Mouse (Mus musculus): ENCODE measurements around the gene Auts2. TPM values are rescaled to one million over a fixed set of nuclear protein-coding genes. Genes with fewer than 3 reads are reported as not detected.

The Auts2 gene
- polyA plus RNA-seq, 1 experiment, result 0.55 TPM

DNA sequence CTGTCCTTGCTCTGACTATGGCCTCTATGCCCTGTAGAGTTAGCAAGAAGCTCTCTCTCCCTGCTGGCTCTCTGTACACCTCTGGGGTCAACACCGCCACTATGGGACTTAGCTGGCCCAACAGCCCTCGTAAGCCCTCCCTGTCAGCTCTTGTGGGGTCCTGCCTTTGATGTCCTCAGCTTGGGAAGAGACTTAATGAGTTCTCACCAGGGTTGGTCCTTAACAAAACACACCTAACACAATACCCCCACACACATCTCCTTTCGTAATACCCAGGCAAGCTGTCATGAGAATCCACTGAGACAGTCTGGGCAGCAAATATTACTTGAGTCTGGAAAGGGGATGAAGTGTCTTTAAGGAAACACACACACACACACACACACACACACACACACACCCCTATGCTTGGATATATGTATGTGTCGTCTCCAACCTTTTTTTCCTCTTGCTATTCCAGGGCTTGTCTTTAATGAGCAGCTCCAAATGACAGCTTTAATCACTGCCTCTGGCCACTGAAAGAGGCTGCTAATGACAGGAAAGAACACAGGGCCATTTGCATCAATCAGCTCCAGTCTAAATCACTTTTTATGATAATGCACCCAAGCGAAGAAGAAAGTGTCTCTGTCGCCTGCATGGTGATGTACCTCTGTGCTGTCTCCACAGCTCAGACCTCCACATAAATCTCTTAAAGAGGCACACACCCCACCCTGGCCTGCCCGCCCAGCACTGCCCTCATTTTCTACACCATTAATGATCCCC, 941.0 kb downstream of the Auts2 start:
- Histone ChIP-seq H3K4me1 (ENCODE audit: control insufficient read depth, insufficient read depth, low read length) (no peaks in the 10 kb centered on the region), H3K4me3 (ENCODE audit: insufficient read depth, low read length) (no peak overlapping the region), H3K27ac (ENCODE audit: insufficient read depth, low read depth, low read length) (no peak overlapping the region)
- TF ChIP-seq POLR2A (IDR thresholded peaks at IDR 0.05; ENCODE audit: borderline replicate concordance, low read depth, low read length), result no peak
- no peak for TF ChIP-seq CTCF (IDR thresholded peaks at IDR 0.05; ENCODE audit: low read depth, low read length)

DNA sequence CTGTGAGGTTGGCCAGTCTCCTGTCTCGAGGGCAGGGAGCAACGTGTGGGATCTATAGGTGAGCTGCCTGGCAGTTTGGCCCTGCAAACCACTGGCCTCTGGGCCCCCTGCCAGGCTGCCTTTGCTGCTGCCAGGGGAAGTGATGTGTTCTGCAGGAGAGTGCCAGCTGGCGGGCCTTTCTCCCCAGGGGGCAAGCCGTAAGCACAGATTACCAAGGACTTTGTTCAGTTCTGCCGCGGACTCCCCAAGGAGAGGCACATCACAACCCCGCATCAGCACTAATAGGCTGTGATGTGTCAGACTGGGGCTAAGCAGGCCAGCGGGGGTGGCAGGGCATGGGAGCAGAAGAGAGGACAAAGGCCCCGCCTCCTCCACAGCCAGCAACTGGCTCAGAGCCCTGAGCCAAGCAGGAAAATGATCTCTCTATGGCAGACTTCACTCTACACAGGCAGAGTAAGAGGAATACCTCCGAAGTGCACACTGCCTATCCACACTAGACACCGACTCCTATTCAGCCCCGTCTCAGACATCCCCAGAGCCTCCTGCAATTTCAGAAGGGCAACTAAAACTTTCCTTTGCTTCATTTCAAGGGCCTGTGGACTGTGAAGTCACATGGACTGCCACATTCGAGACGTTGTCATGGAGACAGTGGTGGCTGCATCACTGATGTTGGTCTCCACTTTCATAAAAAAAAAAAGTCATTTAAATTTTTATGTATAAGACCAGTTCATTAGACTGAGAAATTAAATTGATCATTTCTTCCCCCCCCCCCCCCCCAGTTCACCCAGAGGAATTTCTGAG, 942.6 kb downstream of the Auts2 start:
- no peak for TF ChIP-seq POLR2A (IDR thresholded peaks at IDR 0.05; ENCODE audit: borderline replicate concordance, low read depth, low read length)
- no peak for TF ChIP-seq CTCF (IDR thresholded peaks at IDR 0.05; ENCODE audit: low read depth, low read length)

DNA sequence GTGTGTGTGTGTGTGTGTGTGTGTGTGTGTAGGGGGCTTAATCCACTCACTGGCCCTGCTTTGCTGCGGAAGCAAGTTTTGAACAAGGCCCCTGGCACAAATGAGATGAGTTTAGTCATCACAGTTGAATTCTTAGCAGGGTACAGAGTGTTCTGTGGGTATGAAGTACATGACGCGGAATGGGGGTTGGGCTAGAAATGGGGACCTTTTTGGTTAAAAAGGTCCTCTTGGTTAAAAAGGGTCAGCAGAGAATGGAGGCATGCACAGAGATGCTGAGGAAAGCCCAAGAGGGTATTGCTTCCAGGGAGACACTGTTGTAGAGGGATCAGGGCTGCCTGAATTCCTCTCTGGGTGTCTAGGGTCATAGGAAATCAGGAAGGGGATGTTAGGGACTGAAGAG, 945.6 kb downstream of the Auts2 start:
- TF ChIP-seq CTCF (IDR thresholded peaks at IDR 0.05; ENCODE audit: low read depth, low read length) (no peak), POLR2A (IDR thresholded peaks at IDR 0.05; ENCODE audit: borderline replicate concordance, low read depth, low read length) (no peak)
- no peak overlapping the region for H3K4me3 ChIP-seq (ENCODE audit: insufficient read depth, low read length)
- H3K27ac ChIP-seq (ENCODE audit: insufficient read depth, low read depth, low read length), result no peak overlapping the region
- H3K4me1 ChIP-seq (ENCODE audit: control insufficient read depth, insufficient read depth, low read length), result no peaks in the 10 kb centered on the region

More for the DNA sequence above, 942.6 kb downstream of the Auts2 start:
- Histone ChIP-seq H3K4me1 (ENCODE audit: control insufficient read depth, insufficient read depth, low read length) (no peaks in the 10 kb centered on the region), H3K4me3 (ENCODE audit: insufficient read depth, low read length) (no peak overlapping the region), H3K27ac (ENCODE audit: insufficient read depth, low read depth, low read length) (no peak overlapping the region)

DNA sequence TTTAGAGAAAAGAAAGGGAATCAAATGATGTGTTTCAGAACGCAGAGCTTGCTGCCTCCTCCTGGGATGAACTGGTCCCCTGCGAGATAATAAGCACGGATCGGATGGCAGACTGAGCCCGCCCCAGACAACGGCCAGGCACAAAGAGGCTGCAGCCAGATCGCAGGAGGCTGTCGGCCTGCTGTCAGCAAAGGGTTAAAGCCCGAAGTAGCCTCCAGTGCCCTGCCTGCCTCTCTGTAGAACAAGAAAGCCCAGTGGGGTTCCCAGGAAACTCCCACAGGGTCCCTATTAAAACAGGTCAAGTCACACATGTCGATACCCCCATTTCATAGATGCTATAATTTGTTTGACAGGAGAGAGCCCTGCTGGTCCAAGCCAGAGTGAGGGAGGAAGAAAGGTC, 946.6 kb downstream of the Auts2 start:
- no peak overlapping the region for H3K4me3 ChIP-seq (ENCODE audit: insufficient read depth, low read length)
- H3K4me1 ChIP-seq (ENCODE audit: control insufficient read depth, insufficient read depth, low read length), result no peaks in the 10 kb centered on the region
- no peak for TF ChIP-seq POLR2A (IDR thresholded peaks at IDR 0.05; ENCODE audit: borderline replicate concordance, low read depth, low read length)
- no peak for TF ChIP-seq CTCF (IDR thresholded peaks at IDR 0.05; ENCODE audit: low read depth, low read length)
- no peak overlapping the region for H3K27ac ChIP-seq (ENCODE audit: insufficient read depth, low read depth, low read length)

DNA sequence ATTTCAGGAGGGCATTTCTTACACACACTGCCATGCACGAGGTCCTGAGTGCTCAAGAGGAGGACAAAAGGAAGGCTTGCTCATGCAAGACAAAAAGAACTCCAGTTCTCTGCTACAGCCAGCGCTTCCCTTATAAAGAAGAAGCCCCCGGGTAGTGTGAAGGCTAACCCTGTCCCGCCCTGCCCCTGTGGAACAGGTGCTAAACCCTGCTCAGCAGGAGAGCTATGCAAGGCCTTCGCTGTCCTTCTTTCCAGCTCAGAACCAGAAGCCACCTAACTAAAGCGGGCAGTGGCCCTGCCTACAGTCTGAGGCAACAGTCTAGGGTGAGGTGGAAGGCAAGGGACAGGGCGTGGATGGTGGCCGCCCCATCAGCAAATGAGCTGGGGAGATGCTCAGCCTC, 947.4 kb downstream of the Auts2 start:
- Histone ChIP-seq H3K4me3 (ENCODE audit: insufficient read depth, low read length) (no peak overlapping the region), H3K27ac (ENCODE audit: insufficient read depth, low read depth, low read length) (no peak overlapping the region), H3K4me1 (ENCODE audit: control insufficient read depth, insufficient read depth, low read length) (no peaks in the 10 kb centered on the region)
- TF ChIP-seq CTCF (IDR thresholded peaks at IDR 0.05; ENCODE audit: low read depth, low read length), result no peak
- no peak for TF ChIP-seq POLR2A (IDR thresholded peaks at IDR 0.05; ENCODE audit: borderline replicate concordance, low read depth, low read length)

DNA sequence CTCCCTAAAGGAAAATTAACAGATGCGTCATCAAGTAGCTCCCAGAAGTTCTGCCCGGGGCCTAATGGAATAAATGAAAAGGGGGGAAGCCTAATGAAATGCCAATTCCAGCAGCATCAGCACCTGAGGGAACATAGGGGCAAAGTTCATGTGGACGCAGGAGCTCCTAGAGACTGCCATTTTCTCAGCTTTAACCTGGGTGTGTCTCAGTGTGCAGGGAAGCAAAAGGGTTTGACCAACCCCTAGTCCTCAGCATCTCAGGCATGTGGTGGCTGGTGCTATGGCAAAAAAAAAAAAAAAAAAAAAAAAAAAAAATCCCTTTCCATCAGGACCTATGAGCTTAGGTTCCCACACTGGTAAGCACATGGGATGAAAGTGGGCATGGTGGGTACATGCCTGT, 948.5 kb downstream of the Auts2 start:
- no peak for TF ChIP-seq CTCF (IDR thresholded peaks at IDR 0.05; ENCODE audit: low read depth, low read length)
- no peak for TF ChIP-seq POLR2A (IDR thresholded peaks at IDR 0.05; ENCODE audit: borderline replicate concordance, low read depth, low read length)
- Histone ChIP-seq H3K4me1 (ENCODE audit: control insufficient read depth, insufficient read depth, low read length) (no peaks in the 10 kb centered on the region), H3K4me3 (ENCODE audit: insufficient read depth, low read length) (no peak overlapping the region), H3K27ac (ENCODE audit: insufficient read depth, low read depth, low read length) (no peak overlapping the region)

DNA sequence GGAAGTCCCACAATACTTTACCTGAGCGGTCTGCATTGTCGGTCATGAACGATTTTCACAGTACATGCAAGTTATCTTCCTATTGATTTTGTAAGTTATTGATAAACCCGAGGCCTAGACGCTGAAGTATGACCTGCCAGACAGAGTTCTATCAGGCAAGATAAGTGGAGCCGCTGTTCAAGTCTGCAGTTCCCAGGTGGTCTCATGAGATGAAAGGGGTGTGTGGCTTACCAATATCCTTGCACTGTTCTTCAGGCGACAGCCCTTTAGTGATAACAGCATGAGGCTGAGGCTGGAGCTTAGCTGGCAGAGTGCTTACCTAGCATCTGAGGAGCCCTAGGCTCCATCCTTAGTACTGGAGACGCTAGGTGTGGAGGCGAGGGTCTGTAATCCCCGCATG, 949.9 kb downstream of the Auts2 start:
- no peaks in the 10 kb centered on the region for H3K4me1 ChIP-seq (ENCODE audit: control insufficient read depth, insufficient read depth, low read length)
- TF ChIP-seq CTCF (IDR thresholded peaks at IDR 0.05; ENCODE audit: low read depth, low read length), result no peak
- TF ChIP-seq POLR2A (IDR thresholded peaks at IDR 0.05; ENCODE audit: borderline replicate concordance, low read depth, low read length), result no peak
- no peak overlapping the region for H3K4me3 ChIP-seq (ENCODE audit: insufficient read depth, low read length)
- no peak overlapping the region for H3K27ac ChIP-seq (ENCODE audit: insufficient read depth, low read depth, low read length)

DNA sequence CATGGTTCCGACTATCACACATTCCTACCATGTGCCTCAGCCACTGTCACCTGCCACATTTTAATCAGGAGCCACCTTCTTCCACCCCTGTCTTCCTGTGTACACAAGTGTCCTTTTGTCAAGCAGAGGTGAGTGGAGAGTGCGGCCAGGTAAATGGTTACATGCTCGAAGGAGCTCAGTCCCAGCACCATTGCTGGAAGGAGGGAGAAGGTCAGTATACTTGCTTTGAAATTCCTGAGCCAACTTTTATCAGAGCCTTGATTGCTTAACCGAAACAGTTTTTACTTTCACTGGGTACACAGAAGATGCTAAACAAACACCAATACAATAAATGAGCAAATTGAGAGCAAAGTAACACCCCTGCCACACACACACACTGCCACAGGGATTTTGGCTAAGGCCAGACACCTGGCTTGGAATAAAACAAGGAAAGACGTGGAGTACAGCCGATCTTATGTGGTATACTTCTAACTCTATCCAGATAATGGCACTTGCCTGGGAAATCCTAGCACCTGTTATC, 953.1 kb downstream of the Auts2 start:
- TF ChIP-seq CTCF (IDR thresholded peaks at IDR 0.05; ENCODE audit: low read depth, low read length) (no peak), POLR2A (IDR thresholded peaks at IDR 0.05; ENCODE audit: borderline replicate concordance, low read depth, low read length) (no peak)
- no peak overlapping the region for H3K27ac ChIP-seq (ENCODE audit: insufficient read depth, low read depth, low read length)
- H3K4me1 ChIP-seq (ENCODE audit: control insufficient read depth, insufficient read depth, low read length), result no peaks in the 10 kb centered on the region
- H3K4me3 ChIP-seq (ENCODE audit: insufficient read depth, low read length), result no peak overlapping the region

DNA sequence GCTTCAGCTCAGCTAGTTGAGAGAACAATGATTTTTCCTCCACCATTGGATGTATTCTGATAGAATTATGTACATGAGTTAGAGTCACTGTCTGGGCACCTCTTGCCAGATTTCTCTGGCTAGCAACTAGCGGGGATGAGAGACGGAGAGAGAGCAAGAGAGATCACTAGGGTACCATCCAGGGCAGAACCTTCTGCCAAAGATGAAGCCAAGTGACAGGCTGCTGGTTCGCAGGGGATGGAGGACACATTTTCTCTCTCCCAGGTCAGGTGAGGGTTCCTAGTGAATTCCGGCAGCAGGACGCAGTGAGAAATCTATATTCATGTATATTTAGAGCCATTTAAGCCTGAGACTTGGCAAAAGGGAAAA, 956.8 kb downstream of the Auts2 start:
- H3K4me1 ChIP-seq (ENCODE audit: control insufficient read depth, insufficient read depth, low read length), result no peaks in the 10 kb centered on the region
- H3K4me3 ChIP-seq (ENCODE audit: insufficient read depth, low read length), result no peak overlapping the region
- no peak for TF ChIP-seq CTCF (IDR thresholded peaks at IDR 0.05; ENCODE audit: low read depth, low read length)
- no peak for TF ChIP-seq POLR2A (IDR thresholded peaks at IDR 0.05; ENCODE audit: borderline replicate concordance, low read depth, low read length)
- H3K27ac ChIP-seq (ENCODE audit: insufficient read depth, low read depth, low read length), result no peak overlapping the region

Data from bone marrow macrophage, adult 2 months (primary cell).